Mouse (Mus musculus): Measurements from ENCODE around the gene Arhgef10l.

Gene Arhgef10l

GRCm38 (mm10) chr4:140657681-140658575 is 7.9 kb downstream of the Arhgef10l start:
- peak; percentile 73 to 84 for DNase-seq (ENCODE audit: low spot score in 2 of 2)

- no peak for DNase-seq (ENCODE audit: low spot score in 2 of 2)
Observed at GRCm38 (mm10) chr4:140656529-140656928, 9.3 kb downstream of the Arhgef10l start.

DNA sequence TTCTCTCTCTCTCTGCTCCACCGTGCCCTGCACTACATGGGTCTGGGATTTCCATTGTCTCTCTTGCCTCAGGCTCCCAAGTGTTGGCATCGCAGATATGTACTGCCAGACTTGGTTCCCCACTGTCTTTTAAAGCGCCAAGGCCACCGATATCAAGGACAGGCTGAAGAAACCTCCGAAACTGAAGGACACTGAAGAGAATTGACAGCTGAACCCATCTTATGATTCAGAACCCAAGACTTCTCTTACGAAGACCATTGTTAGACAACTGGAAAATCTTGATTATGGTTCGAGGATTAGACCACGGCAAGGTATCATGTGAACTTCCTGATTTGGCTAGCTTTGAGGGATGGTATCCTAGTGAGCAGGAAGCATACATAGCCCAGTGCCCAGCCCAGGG is 11.0 kb downstream of the Arhgef10l start:
- DNase-seq (ENCODE audit: low spot score in 2 of 2) = no peak

DNA sequence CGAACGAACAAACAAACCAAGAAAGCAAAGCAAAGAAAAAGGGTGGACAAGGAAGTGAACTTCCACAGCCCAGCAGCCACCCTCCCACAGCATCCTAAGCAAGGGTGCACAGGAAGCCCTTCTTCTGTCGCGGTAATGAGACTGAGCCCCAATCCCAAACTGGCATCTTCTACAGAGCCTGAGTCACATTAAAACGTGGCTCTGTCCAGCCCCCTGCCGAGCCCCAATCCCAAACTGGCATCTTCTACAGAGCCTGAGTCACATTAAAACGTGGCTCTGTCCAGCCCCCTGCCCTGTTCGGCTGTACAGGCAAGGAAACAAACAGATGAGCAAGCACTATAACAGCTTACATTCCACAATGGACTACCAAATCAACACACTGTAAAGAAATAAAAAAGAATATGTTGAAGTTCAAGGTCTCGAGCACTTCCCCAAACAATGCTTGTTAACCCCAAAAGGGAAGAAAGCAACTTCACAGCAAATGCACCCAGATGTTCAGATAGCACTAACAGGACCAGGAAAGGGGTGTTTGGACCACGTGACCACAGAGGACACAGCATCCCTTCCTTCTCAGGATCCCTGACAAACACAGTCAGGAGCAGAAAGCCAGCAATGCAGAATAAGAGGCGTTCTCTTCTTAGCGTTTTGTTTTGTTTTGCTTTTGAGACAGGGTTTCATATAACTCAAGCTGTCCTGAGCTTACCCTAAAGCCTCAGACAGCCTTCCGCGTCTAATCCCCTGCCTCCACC is 11.8 kb downstream of the Arhgef10l start:
- no peak for DNase-seq (ENCODE audit: low spot score in 2 of 2)

- no peak for DNase-seq (ENCODE audit: low spot score in 2 of 2)
Observed at GRCm38 (mm10) chr4:140649731-140650130, 16.1 kb downstream of the Arhgef10l start.

GRCm38 (mm10) chr4:140649207-140649591 is 16.6 kb downstream of the Arhgef10l start:
- no peak for DNase-seq (ENCODE audit: low spot score in 2 of 2)

DNA sequence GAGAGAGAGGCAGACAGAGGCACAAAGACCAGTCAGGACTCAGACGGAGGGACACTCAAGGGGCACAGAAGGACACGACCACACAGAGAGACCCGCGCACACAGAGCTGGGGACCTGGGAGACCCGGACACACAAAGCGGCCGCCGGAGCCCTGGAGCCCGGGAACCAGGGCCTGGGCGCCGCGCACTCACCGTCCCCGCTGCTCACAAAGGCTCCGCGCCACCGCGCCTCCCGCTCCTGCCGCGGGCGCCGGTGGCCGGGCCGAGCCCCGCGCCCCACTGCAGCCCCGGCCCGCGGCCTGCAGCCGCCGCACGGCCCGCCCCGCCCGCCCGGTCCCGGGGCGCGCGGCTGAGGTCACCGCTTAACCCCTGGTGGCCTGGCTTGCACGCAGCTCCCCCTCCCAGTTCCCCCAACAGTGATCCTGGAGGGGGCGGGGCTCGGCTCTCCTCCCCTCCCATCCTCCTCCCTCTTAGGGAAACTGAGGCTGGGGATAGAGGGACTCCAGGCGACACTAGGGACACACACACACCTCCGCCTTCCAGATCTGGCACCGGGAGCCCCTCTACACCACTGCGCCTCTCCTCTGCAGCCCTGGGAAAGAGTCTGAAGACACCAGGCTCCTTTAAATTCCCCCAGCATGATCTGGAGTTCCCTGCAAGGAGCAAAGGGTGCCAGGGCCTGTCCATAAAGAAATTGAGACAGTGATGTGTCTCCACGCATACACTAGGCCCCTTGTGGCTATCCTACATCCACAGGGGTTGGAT is 17.2 kb downstream of the Arhgef10l start:
- peak in 1 of 2 experiments; percentile 33 for DNase-seq (ENCODE audit: low spot score in 2 of 2)

DNA sequence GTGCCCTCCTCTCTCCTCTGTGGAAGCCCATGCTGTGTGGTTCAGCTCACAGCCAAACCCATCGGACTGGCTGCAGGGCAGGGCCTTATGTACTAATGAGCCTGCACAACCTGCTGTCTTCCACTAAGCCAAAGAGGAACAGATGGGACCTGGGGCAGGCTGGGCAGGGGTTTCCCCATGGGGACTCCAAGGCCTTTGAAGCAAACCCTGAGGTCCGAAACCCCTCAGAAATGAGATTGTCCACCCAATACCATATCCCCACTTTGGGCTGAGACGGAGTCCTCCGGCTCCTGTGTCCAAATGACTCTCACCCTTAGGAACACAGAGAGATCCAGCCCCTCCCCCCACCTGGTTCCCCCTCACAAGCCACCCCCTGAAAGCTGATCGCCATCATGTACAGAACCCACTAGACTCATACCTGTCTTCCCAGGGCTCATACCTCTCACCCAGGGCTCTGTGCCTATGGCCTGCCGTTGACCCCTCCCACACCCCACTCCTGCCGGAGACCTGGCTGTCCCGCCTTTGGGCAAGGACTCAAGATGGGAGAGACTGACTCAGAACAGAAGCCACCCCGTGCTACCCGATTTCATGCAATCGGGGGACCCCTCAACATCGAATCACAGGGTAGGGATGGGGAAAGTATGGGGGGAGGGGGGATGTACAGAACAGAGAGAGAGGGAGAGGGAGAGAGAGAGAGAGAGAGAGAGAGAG is 17.9 kb downstream of the Arhgef10l start:
- no peak for DNase-seq (ENCODE audit: low spot score in 2 of 2)

- DNase-seq (ENCODE audit: low spot score in 2 of 2) = no peak
Observed at GRCm38 (mm10) chr4:140645638-140646037, 20.2 kb downstream of the Arhgef10l start.

GRCm38 (mm10) chr4:140644701-140645100 is 21.1 kb downstream of the Arhgef10l start:
- DNase-seq (ENCODE audit: low spot score in 2 of 2) = no peak

DNA sequence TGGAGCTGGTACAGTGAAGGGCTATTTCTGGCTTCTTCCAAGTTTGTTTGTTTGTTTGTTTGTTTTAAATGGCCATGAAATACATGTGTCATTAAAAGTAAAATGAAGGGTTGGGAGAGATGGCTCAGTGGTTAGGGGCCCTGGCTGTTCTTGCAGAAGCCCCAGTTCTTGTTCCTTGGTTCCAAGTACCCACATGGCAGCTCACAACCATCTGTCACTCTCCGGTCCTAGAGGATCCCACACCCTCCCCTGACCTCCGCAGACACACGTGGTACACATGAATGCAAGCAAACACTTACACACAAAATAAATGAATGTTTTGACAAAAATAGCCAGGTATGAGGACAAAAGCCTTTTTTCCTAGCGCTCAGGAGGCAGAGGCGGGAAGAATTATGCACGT is 21.5 kb downstream of the Arhgef10l start:
- DNase-seq (ENCODE audit: low spot score in 2 of 2) = no peak

GRCm38 (mm10) chr4:140642378-140642777 is 23.4 kb downstream of the Arhgef10l start:
- DNase-seq (ENCODE audit: low spot score in 2 of 2) = no peak

GRCm38 (mm10) chr4:140641414-140641918 is 24.3 kb downstream of the Arhgef10l start:
- DNase-seq (ENCODE audit: low spot score in 2 of 2) = no peak

- DNase-seq (ENCODE audit: low spot score in 2 of 2) = no peak
Observed at GRCm38 (mm10) chr4:140640668-140641067, 25.1 kb downstream of the Arhgef10l start.

GRCm38 (mm10) chr4:140640242-140640523 is 25.6 kb downstream of the Arhgef10l start:
- no peak for DNase-seq (ENCODE audit: low spot score in 2 of 2)

- DNase-seq (ENCODE audit: low spot score in 2 of 2) = no peak
Observed at GRCm38 (mm10) chr4:140639431-140640241, 26.2 kb downstream of the Arhgef10l start.

DNA sequence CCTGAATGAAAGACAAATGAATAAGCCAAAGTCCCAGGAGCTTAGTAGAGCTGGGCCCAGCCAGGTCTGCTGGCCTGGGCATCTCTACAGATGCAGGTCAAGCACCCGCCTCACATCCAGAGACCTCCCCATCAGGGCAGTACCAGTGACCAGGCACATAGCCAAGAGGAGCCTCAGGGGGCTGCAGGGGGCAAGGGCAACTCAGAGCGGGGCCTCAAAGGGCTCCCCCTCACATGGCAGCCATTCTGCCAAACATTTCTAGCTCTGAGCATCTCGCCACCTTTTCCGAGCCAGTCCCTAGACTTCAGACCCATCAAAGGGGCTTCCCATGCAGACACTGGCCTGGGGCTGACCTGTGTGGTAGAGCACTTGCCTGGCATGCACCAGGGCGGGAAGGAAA is 27.2 kb downstream of the Arhgef10l start:
- DNase-seq (ENCODE audit: low spot score in 2 of 2) = no peak

DNA sequence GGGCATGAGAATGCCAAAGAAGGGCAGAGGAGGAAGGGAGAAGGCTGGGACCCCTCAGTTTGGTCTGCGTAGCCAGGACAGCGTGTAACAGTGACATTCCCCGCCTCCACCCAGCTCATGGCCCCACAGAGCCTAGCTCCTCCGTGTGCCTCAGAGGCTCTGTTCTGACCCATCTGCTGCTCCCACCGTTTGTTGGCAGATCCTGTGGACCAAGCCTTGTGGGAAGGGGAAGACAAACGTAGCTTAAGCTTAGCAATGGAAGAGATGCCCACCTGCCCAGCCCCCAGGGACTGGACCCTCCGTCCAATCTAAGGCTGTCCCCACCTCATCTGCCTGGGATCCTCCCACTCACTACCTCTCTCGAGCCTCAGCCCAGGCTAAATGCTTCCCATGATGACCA is 28.5 kb downstream of the Arhgef10l start:
- no peak for DNase-seq (ENCODE audit: low spot score in 2 of 2)

DNA sequence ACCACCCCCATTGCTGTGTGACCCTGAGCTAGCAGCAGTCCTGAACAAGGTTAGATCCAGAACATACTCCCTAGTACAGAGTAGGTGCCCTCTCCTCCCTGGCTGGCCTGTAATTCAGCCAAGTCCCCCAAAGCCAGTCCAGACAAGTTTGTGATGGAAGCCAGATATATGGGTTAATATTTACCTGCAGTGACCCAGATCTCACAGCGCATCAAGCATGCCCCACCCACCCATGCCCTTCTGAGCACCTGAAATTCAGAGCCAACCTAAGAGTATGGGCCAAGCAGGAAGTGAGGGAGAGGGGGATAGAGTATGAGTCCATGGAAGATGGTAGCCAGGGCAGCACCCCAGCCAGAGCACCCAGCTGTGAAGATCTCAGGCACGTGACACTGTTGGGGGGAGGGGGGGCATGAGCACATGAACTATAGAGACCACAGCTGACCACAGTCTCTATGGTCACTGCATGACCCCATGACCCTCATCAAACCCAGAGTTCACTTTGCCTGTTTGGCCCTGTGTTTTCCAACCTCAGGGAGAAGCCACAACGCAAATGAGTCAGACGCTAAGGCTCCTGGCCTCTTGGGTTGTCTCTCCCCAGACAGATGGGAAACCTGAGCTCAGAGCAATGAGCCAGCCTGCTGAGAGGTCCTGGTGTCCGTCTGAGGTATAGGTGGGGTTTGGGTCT is 29.4 kb downstream of the Arhgef10l start:
- DNase-seq (ENCODE audit: low spot score in 2 of 2) = no peak

DNA sequence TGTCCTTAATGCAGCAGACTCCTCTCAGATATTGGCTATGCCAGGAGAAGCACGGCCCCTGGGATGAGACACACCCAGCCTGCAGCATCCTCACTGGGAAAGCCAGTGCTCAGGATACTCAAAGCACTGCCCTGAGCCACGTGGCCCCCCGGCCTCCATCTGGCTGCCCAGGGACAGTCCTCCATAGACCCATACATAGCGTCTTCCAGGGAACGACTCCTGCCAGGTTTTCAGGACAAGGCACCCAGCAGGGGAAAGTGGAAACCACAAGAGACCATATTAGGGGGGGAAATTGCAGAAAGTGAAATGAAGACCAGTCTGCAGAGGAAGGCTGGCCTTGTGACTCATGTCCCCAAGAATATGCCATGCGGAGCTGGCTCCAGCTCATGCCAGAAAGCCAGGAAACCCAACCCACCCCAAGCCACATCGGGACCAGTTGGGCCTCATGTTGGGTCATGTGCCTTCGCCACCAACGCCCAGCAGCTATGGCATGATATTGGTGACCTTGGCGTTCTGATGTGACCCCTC is 30.9 kb downstream of the Arhgef10l start:
- DNase-seq (ENCODE audit: low spot score in 2 of 2) = no peak

Measured in left cerebral cortex, adult 9 months (tissue).